Mouse (Mus musculus): ENCODE measurements at regions not wholly inside any gene's neighbourhood (a gene's known extent, or its start where the extent isn't known, plus 50 kb on each side); places are given as distances from the start of the nearest gene placed in this dataset.

DNA sequence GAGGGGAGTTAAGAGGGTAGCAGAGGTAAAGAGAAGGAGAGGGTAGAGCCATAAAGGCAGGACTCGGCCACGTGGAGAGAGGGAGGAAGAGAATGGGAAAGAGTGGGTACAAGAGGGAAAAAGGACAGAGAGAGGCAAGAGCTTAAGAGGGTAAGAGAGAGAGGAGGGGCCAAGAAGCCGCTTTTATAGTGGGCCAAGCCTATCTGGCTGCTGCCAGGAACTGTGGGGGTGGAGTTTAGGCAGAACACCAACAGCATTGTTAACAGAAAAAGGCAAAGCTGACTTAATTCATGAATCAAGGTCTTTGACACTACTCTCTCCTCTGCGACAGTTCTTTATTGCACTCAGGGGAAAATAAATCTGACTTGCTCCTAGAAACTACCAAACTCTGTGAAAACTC is 463.4 kb downstream of the Sis start:
- no peaks in the 10 kb centered on the region for H3K79me2 ChIP-seq (replicated peaks; ENCODE audit: control insufficient read depth, extremely low read depth, insufficient read depth, poor library complexity, severe bottlenecking)

GRCm38 (mm10) chr3:72501754-72502153 is 465.9 kb downstream of the Sis start:
- Histone ChIP-seq H3K9ac (ENCODE audit: insufficient read depth, low read depth) (no peak overlapping the region), H3K27me3 (replicated peaks) (no peaks in the 10 kb centered on the region), H3K4me2 (ENCODE audit: insufficient read depth, low read depth, poor library complexity, severe bottlenecking) (no peak overlapping the region), H3K9me3 (replicated peaks; ENCODE audit: low read length) (no peaks in the 10 kb centered on the region), H3K4me1 (ENCODE audit: control insufficient read depth in 1 of 2, insufficient read depth in 2 of 2) (no peaks in the 10 kb centered on the region), H3K27ac (ENCODE audit: insufficient read depth, low read depth) (no peak overlapping the region), H3K79me2 (replicated peaks; ENCODE audit: control insufficient read depth, extremely low read depth, insufficient read depth, poor library complexity, severe bottlenecking) (no peaks in the 10 kb centered on the region), H3K4me3 (replicated peaks in 1 of 3; ENCODE audit: low read depth in 2 of 3, low read length in 2 of 3, poor library complexity in 1 of 3) (no peak overlapping the region), H3K36me3 (replicated peaks in 1 of 2; ENCODE audit: control insufficient read depth in 1 of 2, insufficient read depth in 1 of 2, low read length in 1 of 2) (no peaks in the 10 kb centered on the region)
- no peak for DNase-seq (ENCODE audit: extremely low read depth)
- peak; percentile 64; the same call in 1 of the 2 replicates for TF ChIP-seq MAFK (IDR thresholded peaks at IDR 0.05; ENCODE audit: insufficient replicate concordance, low read length)
- TF ChIP-seq HCFC1 (IDR thresholded peaks at IDR 0.05; ENCODE audit: low read depth, low read length), result no peak
- in situ Hi-C loops (cut with MboI; ENCODE audit: low pct_ligation_motif_present, low pct_unique_long_range_greater_than_20kb, low sequenced_read_pairs) (no loop called here), dilution Hi-C loops (cut with MboI; ENCODE audit: extremely low pct_ligation_motif_present, extremely low pct_unique_long_range_greater_than_20kb, low sequenced_read_pairs) (no loop called here)

More for the DNA sequence above, 463.4 kb downstream of the Sis start:
- no peak overlapping the region for H3K27ac ChIP-seq (ENCODE audit: insufficient read depth, low read depth)
- dilution Hi-C loops (cut with MboI; ENCODE audit: extremely low pct_ligation_motif_present, extremely low pct_unique_long_range_greater_than_20kb, low sequenced_read_pairs), result no loop called here
- TF ChIP-seq GABPA (IDR thresholded peaks at IDR 0.05; ENCODE audit: insufficient replicate concordance, low read depth, low read length), result no peak
- TF ChIP-seq CTCF (conservative IDR thresholded peaks at IDR 0.05 in 1 of 2, IDR thresholded peaks at IDR 0.05 in 1 of 2; ENCODE audit: low read depth in 2 of 2, low read length in 2 of 2), result no peak
- no peak for TF ChIP-seq USF2 (conservative IDR thresholded peaks at IDR 0.05; ENCODE audit: low read depth, low read length)
- no peak for TF ChIP-seq MAFK (IDR thresholded peaks at IDR 0.05; ENCODE audit: insufficient replicate concordance, low read length)
- TF ChIP-seq USF1 (IDR thresholded peaks at IDR 0.05; ENCODE audit: low read depth, low read length), result no peak
- TF ChIP-seq CHD2 (IDR thresholded peaks at IDR 0.05; ENCODE audit: low read length), result no peak
- no peak for TF ChIP-seq MAX (IDR thresholded peaks at IDR 0.05; ENCODE audit: low read length)
- no peak for TF ChIP-seq NELFE (IDR thresholded peaks at IDR 0.05; ENCODE audit: low read depth, low read length)
- TF ChIP-seq CHD1 (IDR thresholded peaks at IDR 0.05; ENCODE audit: low read depth, low read length), result no peak
- no peak for TF ChIP-seq SMC3 (IDR thresholded peaks at IDR 0.05; ENCODE audit: low read depth, low read length)
- no peak for TF ChIP-seq POLR2AphosphoS2 (IDR thresholded peaks at IDR 0.05; ENCODE audit: low read depth, low read length)
- TF ChIP-seq JUND (conservative IDR thresholded peaks at IDR 0.05; ENCODE audit: low read depth, low read length), result no peak
- no peak for DNase-seq (ENCODE audit: extremely low read depth)
- no peak overlapping the region for H3K9ac ChIP-seq (ENCODE audit: insufficient read depth, low read depth)
- no peaks in the 10 kb centered on the region for H3K36me3 ChIP-seq (replicated peaks in 1 of 2; ENCODE audit: control insufficient read depth in 1 of 2, insufficient read depth in 1 of 2, low read length in 1 of 2)
- no peak overlapping the region for H3K4me3 ChIP-seq (replicated peaks in 1 of 3; ENCODE audit: low read depth in 2 of 3, low read length in 2 of 3, poor library complexity in 1 of 3)
- H3K9me3 ChIP-seq (replicated peaks; ENCODE audit: low read length), result no peaks in the 10 kb centered on the region
- no peak overlapping the region for H3K4me2 ChIP-seq (ENCODE audit: insufficient read depth, low read depth, poor library complexity, severe bottlenecking)
- H3K27me3 ChIP-seq (replicated peaks), result no peaks in the 10 kb centered on the region
- in situ Hi-C loops (cut with MboI; ENCODE audit: low pct_ligation_motif_present, low pct_unique_long_range_greater_than_20kb, low sequenced_read_pairs), result no loop called here
- no peaks in the 10 kb centered on the region for H3K4me1 ChIP-seq (ENCODE audit: control insufficient read depth in 1 of 2, insufficient read depth in 2 of 2)

DNA sequence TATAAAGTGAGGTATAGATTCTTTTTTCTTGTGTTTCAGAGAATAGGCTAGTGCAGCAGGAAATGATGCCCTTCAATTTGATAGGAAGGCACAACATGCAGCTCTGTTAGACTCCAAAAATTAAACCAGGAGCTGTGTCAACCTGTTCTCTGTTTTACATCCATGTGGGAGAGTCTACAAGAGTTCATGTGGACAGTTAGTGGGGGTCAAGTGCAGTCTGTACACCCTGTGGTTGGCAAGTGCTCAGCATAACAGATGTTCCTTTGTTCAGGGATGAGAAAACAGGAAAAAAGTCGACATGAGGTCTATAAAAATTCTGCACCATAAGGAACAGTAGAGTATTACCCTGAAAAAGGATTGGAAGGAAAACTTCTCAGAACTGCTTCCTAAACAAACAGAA is 512.3 kb downstream of the Sis start:
- TF ChIP-seq JUND (conservative IDR thresholded peaks at IDR 0.05; ENCODE audit: low read depth, low read length) (no peak), ETS1 (conservative IDR thresholded peaks at IDR 0.05; ENCODE audit: low read depth, low read length) (no peak), SMC3 (IDR thresholded peaks at IDR 0.05; ENCODE audit: low read depth, low read length) (no peak), EP300 (IDR thresholded peaks at IDR 0.05; ENCODE audit: low read length) (no peak), ELF1 (IDR thresholded peaks at IDR 0.05; ENCODE audit: low read depth, low read length) (no peak), MYC (IDR thresholded peaks at IDR 0.05; ENCODE audit: low read depth, low read length) (no peak), ZNF384 (IDR thresholded peaks at IDR 0.05; ENCODE audit: low read depth, low read length) (no peak), PAX5 (IDR thresholded peaks at IDR 0.05; ENCODE audit: low read length) (no peak), TCF12 (IDR thresholded peaks at IDR 0.05; ENCODE audit: low read depth, low read length) (no peak), HCFC1 (IDR thresholded peaks at IDR 0.05; ENCODE audit: low read depth, low read length) (no peak)
- H3K27me3 ChIP-seq (replicated peaks), result no peaks in the 10 kb centered on the region
- in situ Hi-C loops (cut with MboI; ENCODE audit: low pct_ligation_motif_present, low pct_unique_long_range_greater_than_20kb, low sequenced_read_pairs) (no loop called here), dilution Hi-C loops (cut with MboI; ENCODE audit: extremely low pct_ligation_motif_present, extremely low pct_unique_long_range_greater_than_20kb, low sequenced_read_pairs) (no loop called here)
- no peak overlapping the region for H3K27ac ChIP-seq (ENCODE audit: insufficient read depth, low read depth)
- no peaks in the 10 kb centered on the region for H3K79me2 ChIP-seq (replicated peaks; ENCODE audit: control insufficient read depth, extremely low read depth, insufficient read depth, poor library complexity, severe bottlenecking)
- no peaks in the 10 kb centered on the region for H3K9me3 ChIP-seq (replicated peaks; ENCODE audit: low read length)
- no peaks in the 10 kb centered on the region for H3K4me1 ChIP-seq (ENCODE audit: control insufficient read depth in 1 of 2, insufficient read depth in 2 of 2)
- H3K4me3 ChIP-seq (replicated peaks in 1 of 3; ENCODE audit: low read depth in 2 of 3, low read length in 2 of 3, poor library complexity in 1 of 3), result no peak overlapping the region
- H3K36me3 ChIP-seq (replicated peaks in 1 of 2; ENCODE audit: control insufficient read depth in 1 of 2, insufficient read depth in 1 of 2, low read length in 1 of 2), result no peaks in the 10 kb centered on the region
- no peak overlapping the region for H3K9ac ChIP-seq (ENCODE audit: insufficient read depth, low read depth)
- no peak overlapping the region for H3K4me2 ChIP-seq (ENCODE audit: insufficient read depth, low read depth, poor library complexity, severe bottlenecking)
- no peak for DNase-seq (ENCODE audit: extremely low read depth)
